Mouse (Mus musculus): Measurements from ENCODE around the gene Ulk3. TPM values are rescaled to one million over a fixed set of nuclear protein-coding genes. Genes with fewer than 3 reads are reported as not detected.

The Ulk3 gene
- total and polyA plus RNA-seq, 3 experiments, result 5.0 to 11.9 TPM; not detected in 1

- Histone ChIP-seq H3K36me3 (ENCODE audit: control insufficient read depth in 1 of 2, insufficient read depth in 2 of 2, low read length in 2 of 2) (no peaks in the 10 kb centered on the region), H3K4me1 (ENCODE audit: control insufficient read depth in 1 of 2, insufficient read depth in 2 of 2, low read length in 2 of 2) (no peaks in the 10 kb centered on the region), H3K27me3 (ENCODE audit: control insufficient read depth in 1 of 2, insufficient read depth in 2 of 2, low read length in 2 of 2) (peaks cover 0 to 4% of the 10 kb centered on the region in 2 experiments), H3K9ac (ENCODE audit: control insufficient read depth, low read depth, low read length, poor library complexity, severe bottlenecking) (no peak overlapping the region), H3K4me3 (ENCODE audit: control insufficient read depth in 1 of 2, insufficient read depth in 1 of 2, low read depth in 2 of 2, low read length in 2 of 2) (no peak overlapping the region), H3K27ac (ENCODE audit: control insufficient read depth, low read depth, low read length) (no peak overlapping the region), H3K79me2 (ENCODE audit: control insufficient read depth, insufficient read depth, low read length, poor library complexity) (no peaks in the 10 kb centered on the region), H3K9me3 (replicated peaks; ENCODE audit: insufficient read depth, low read length) (no peaks in the 10 kb centered on the region)
- TF ChIP-seq GATA1 (IDR thresholded peaks at IDR 0.05; ENCODE audit: low read depth, low read length), result no peak
- TF ChIP-seq MAZ (IDR thresholded peaks at IDR 0.05; ENCODE audit: low read depth, low read length), result no peak
- TF ChIP-seq MYB (IDR thresholded peaks at IDR 0.05; ENCODE audit: low read depth, low read length), result no peak
- TF ChIP-seq EP300 (IDR thresholded peaks at IDR 0.05; ENCODE audit: low read depth in 1 of 2, low read length in 2 of 2), result no peak
- TF ChIP-seq NRF1 (IDR thresholded peaks at IDR 0.05; ENCODE audit: insufficient read depth, low read depth, low read length, poor library complexity, severe bottlenecking), result no peak
- no peak for TF ChIP-seq BHLHE40 (IDR thresholded peaks at IDR 0.05; ENCODE audit: borderline replicate concordance, low read depth, low read length)
- TF ChIP-seq KAT2A (conservative IDR thresholded peaks at IDR 0.05; ENCODE audit: low read depth, low read length), result no peak
- TF ChIP-seq SIN3A (IDR thresholded peaks at IDR 0.05; ENCODE audit: low read length), result no peak
- no peak for TF ChIP-seq CHD1 (IDR thresholded peaks at IDR 0.05; ENCODE audit: low read depth, low read length)
- TF ChIP-seq TBP (IDR thresholded peaks at IDR 0.05; ENCODE audit: low read depth, low read length), result no peak
- TF ChIP-seq ETS1 (IDR thresholded peaks at IDR 0.05; ENCODE audit: low read depth, low read length), result no peak
- no peak for TF ChIP-seq USF1 (IDR thresholded peaks at IDR 0.05; ENCODE audit: low read depth, low read length)
- no peak for TF ChIP-seq CHD2 (IDR thresholded peaks at IDR 0.05; ENCODE audit: low read length)
- no peak for TF ChIP-seq USF2 (IDR thresholded peaks at IDR 0.05; ENCODE audit: borderline replicate concordance in 1 of 2, insufficient read depth in 1 of 2, low read depth in 1 of 2, low read length in 2 of 2)
- no peak for TF ChIP-seq POLR2AphosphoS5 (IDR thresholded peaks at IDR 0.05; ENCODE audit: borderline replicate concordance, low read depth, low read length)
- no peak for TF ChIP-seq MAX (IDR thresholded peaks at IDR 0.05; ENCODE audit: low read length)
- no peak for DNase-seq (ENCODE audit: low read depth, low spot score)
These were observed 20.6 kb downstream of the Ulk3 start for GRCm38 (mm10) chr9:57609803-57610202.

DNA sequence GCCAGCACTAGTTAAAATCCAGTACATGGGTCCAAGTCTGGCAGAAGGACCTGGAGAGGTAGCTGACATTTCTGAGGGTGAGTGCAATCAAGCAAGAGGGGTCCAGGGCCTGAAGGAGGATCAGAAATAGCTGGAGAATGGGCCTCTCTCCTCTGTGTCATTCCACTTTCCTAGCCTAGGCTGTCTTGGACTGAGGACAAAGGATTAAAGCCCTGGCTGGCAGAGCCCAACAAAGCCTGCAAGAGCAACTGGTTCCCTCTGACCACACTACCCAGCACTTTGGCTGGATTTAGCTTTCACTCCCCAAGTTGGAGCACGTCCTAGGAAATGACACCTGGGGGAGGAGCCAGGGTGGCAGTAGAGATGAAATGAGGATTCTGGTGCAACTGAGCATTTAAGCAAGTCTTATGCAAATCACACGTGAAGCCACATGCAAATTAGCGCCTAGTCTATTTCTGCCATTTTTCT lies 21.1 kb downstream of the Ulk3 start:
- H3K27me3 ChIP-seq (ENCODE audit: control insufficient read depth in 1 of 2, insufficient read depth in 2 of 2, low read length in 2 of 2), result peaks cover 0 to 4% of the 10 kb centered on the region in 2 experiments
- H3K27ac ChIP-seq (ENCODE audit: control insufficient read depth, low read depth, low read length), result no peak overlapping the region
- H3K9me3 ChIP-seq (replicated peaks; ENCODE audit: insufficient read depth, low read length), result no peaks in the 10 kb centered on the region
- DNase-seq (ENCODE audit: low read depth, low spot score), result no peak
- TF ChIP-seq CTCF (IDR thresholded peaks at IDR 0.05 in 2 of 3, conservative IDR thresholded peaks at IDR 0.05 in 1 of 3; ENCODE audit: control insufficient read depth in 1 of 3, insufficient read depth in 1 of 3, low read depth in 2 of 3, low read length in 3 of 3, poor library complexity in 1 of 3, severe bottlenecking in 1 of 3) (no peak), POLR2AphosphoS2 (IDR thresholded peaks at IDR 0.05; ENCODE audit: low read length) (no peak), TBP (IDR thresholded peaks at IDR 0.05; ENCODE audit: low read depth, low read length) (no peak), ZMIZ1 (IDR thresholded peaks at IDR 0.05; ENCODE audit: low read depth, low read length) (no peak), POLR2AphosphoS5 (IDR thresholded peaks at IDR 0.05; ENCODE audit: borderline replicate concordance, low read depth, low read length) (no peak), TAL1 (IDR thresholded peaks at IDR 0.05; ENCODE audit: low read length) (no peak)
- no peaks in the 10 kb centered on the region for H3K36me3 ChIP-seq (ENCODE audit: control insufficient read depth in 1 of 2, insufficient read depth in 2 of 2, low read length in 2 of 2)
- no peak overlapping the region for H3K9ac ChIP-seq (ENCODE audit: control insufficient read depth, low read depth, low read length, poor library complexity, severe bottlenecking)
- no peak overlapping the region for H3K4me3 ChIP-seq (ENCODE audit: control insufficient read depth in 1 of 2, insufficient read depth in 1 of 2, low read depth in 2 of 2, low read length in 2 of 2)
- H3K4me1 ChIP-seq (ENCODE audit: control insufficient read depth in 1 of 2, insufficient read depth in 2 of 2, low read length in 2 of 2), result no peaks in the 10 kb centered on the region
- no peaks in the 10 kb centered on the region for H3K79me2 ChIP-seq (ENCODE audit: control insufficient read depth, insufficient read depth, low read length, poor library complexity)
